Mouse (Mus musculus): ENCODE data around the gene Mroh3. TPM values are rescaled to one million over a fixed set of nuclear protein-coding genes. Genes with fewer than 3 reads are reported as not detected.

Gene Mroh3
- polyA plus RNA-seq, 1 experiment: 2.1 TPM

DNA sequence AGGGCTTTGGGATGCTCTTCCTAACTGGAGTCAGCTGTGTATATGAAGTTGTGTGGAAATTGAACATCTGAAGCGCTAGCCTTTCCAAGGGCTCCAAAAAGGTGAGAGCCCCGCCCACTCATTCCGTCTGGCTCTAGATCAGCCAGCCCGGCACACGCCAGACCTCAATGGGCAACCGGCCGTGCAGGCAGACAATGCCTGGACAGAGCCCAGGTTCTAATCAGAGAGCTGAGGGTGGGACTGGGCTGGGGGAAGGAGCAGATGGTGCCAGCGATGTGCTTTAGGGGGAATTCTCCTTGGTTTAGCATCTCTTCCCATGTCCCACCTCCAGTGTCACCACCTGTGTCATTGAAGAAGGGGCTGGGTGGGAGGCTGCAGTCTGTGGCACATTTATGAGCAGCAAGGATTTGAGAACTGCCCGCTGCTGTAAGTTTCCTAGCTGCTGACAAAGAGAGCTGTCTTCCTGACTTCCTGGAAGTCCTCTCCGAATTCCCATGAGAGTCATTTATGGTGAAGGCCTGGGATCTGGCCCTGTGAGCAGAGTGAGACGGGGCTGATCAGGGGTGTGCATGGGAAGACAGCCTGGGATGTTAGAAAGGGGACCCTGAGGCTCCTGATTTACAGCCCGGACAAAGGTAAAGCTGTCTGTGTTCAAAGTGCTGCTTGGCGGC is 78.9 kb downstream of the Mroh3 start:
- 26% methylated on average over 13 of the region's 13 CpGs for WGBS
- no peak for DNase-seq (ENCODE audit: low read depth, low spot score)

DNA sequence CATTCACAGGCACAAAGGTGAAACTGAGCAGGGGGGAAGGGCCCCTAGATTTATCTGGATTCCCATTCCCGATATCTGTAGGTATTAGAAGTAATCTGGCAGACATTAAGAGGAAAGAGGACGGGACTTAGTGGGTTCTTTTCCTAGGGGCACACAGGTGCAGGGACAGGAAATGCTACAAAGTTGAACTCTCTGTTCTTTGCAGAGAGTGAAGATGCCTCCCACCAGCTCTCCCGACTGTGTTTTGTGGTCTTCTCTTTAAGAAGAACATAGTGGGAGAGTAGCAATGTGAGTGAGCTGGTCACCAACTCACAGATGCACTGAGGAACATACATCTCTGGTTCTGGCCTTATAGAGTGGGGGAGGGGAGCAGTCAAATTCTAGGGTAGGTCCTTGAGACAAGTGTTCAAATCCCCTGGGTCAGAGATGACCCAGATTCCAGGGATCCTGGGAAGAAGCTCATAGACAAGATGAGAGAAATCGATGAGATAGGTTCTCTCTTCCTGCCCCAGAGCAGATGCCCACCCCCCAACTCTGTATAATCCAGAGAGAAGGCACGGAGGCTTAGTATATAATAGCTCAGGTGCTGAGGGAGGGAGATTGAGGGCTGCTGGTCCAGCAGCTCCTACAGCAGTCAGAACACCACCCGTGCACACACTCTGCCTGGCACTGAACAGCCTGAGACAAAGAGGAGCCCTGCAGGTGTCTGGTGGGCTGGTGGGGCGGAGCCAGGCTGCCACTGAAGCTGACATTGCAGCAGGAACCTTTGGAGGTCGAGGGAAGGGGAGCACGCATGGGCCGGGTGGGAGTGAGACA is 80.0 kb downstream of the Mroh3 start:
- DNase-seq (ENCODE audit: low read depth, low spot score): no peak
- 73% methylated on average over 10 of the region's 10 CpGs for WGBS

Other genes starting within 250 kb of the Mroh3 start
- 0.16 TPM in 1 of 2 replicates, not detected in the other for gene Igfn1, start 206.5 kb downstream of the Mroh3 start, polyA plus RNA-seq (2012; rRNA removed)
- 23.1 and 28.7 TPM in 2 replicates for gene Tmem9, start 204.7 kb downstream of the Mroh3 start, polyA plus RNA-seq (2012; rRNA removed)
- gene Ascl5, start 162.0 kb downstream of the Mroh3 start, polyA plus RNA-seq (2012; rRNA removed): not detected in 2 replicates
- gene Cacna1s, start 160.1 kb downstream of the Mroh3 start, polyA plus RNA-seq (2012; rRNA removed): 2.9 and 3.3 TPM in 2 replicates
- 13.6 and 22.5 TPM in 2 replicates for gene Kif21b, start 81.4 kb downstream of the Mroh3 start, polyA plus RNA-seq (2012; rRNA removed)
- 56.5 and 57.5 TPM in 2 replicates for gene Inava, start 21.4 kb upstream of the Mroh3 start, polyA plus RNA-seq (2012; rRNA removed)
- gene Gpr25, start 48.0 kb upstream of the Mroh3 start, polyA plus RNA-seq (2012; rRNA removed): 0.12 TPM in 1 of 2 replicates, not detected in the other
- gene Camsap2, start 133.3 kb upstream of the Mroh3 start, polyA plus RNA-seq (2012; rRNA removed): 1.2 and 1.3 TPM in 2 replicates
- 1.4 and 1.9 TPM in 2 replicates for gene Ddx59, start 202.4 kb upstream of the Mroh3 start, polyA plus RNA-seq (2012; rRNA removed)